Mouse (Mus musculus) liver, embryonic 12.5 days (tissue): ENCODE results near the gene Gm11992. TPM values are rescaled to one million over a fixed set of nuclear protein-coding genes. Genes with fewer than 3 reads are reported as not detected.

Experiments
- ATAC-seq: fragments of 200-750 bp; cut with Nextera tagmentation; 2 replicates; pipeline ENCODE4 v1.8.0; 2017; ENCODE audit warnings: moderate number of reproducible peaks, mild to moderate bottlenecking, moderate library complexity
- H3K27ac ChIP-seq: fragments of 300-500 bp; sonication (generic); 2 replicates; pipeline ENCODE4 v1.5.1; 2016; ENCODE audit warnings: mild to moderate bottlenecking
- H3K27me3 ChIP-seq: fragments of 300-500 bp; sonication (generic); replicated peaks from 2 replicates; pipeline ENCODE4 v1.6.1; 2016; ENCODE audit warnings: mild to moderate bottlenecking, moderate library complexity
- H3K36me3 ChIP-seq: fragments of 300-500 bp; sonication (generic); 2 replicates; pipeline ENCODE4 v1.6.1; 2016; ENCODE audit warnings: mild to moderate bottlenecking, moderate library complexity
- H3K4me1 ChIP-seq: fragments of 300-500 bp; sonication (generic); 2 replicates; pipeline ENCODE4 v1.6.1; 2016
- H3K4me2 ChIP-seq: fragments of 300-500 bp; sonication (generic); 2 replicates; pipeline ENCODE4 v1.6.1; 2016; ENCODE audit warnings: mild to moderate bottlenecking, moderate library complexity
- H3K4me3 ChIP-seq: fragments of 300-500 bp; sonication (generic); 2 replicates; pipeline ENCODE4 v1.5.1; 2016; ENCODE audit warnings: mild to moderate bottlenecking, moderate library complexity
- H3K9ac ChIP-seq: fragments of 300-500 bp; sonication (generic); 2 replicates; pipeline ENCODE4 v1.6.1; 2016; ENCODE audit warnings: mild to moderate bottlenecking, moderate library complexity
- H3K9me3 ChIP-seq: fragments of 300-500 bp; sonication (generic); replicated peaks from 2 replicates; pipeline ENCODE4 v1.6.1; 2016; ENCODE audit warnings: mild to moderate bottlenecking, moderate library complexity
- WGBS: fragments of 180-500 bp; shearing (Covaris S2); methylation state at CpG from one replicate; pipeline ENCODE4 v1.1.7; 2016; ENCODE audit not compliant: insufficient replicate concordance; 5-methylcytosine and 5-hydroxymethylcytosine counted together
- polyA plus RNA-seq: library from polyadenylated mRNA; unstranded; fragments of >200 nt; fragmentation: Nextera tagmentation; extraction: Ambion mirVana; gene quantifications from 2 replicates; pipeline ENCODE4 v1.2.1, GENCODE M21; 2016

Gene Gm11992
- polyA plus RNA-seq, 1 experiment from 2014 or later: 0.23 TPM

- Histone ChIP-seq H3K9me3 (no peaks in the 10 kb centered on the region), H3K27ac (no peak overlapping the region), H3K9ac (no peak overlapping the region), H3K4me2 (peak overlapping the region; percentile 73), H3K27me3 (peaks cover 63% of the 10 kb centered on the region), H3K4me3 (peak overlapping the region; percentile 45), H3K36me3 (no peaks in the 10 kb centered on the region), H3K4me1 (peaks cover 37% of the 10 kb centered on the region)
- ATAC-seq: peak; percentile 64; the same call in 1 of the 2 replicates
- WGBS: 5% methylated on average over 13 of the region's 13 CpGs
Observed at GRCm38 (mm10) chr11:9117358-9118049, 69.1 kb downstream of the Gm11992 start.

- Histone ChIP-seq H3K4me1 (peaks cover 36% of the 10 kb centered on the region), H3K27me3 (peaks cover 63% of the 10 kb centered on the region), H3K36me3 (no peaks in the 10 kb centered on the region), H3K9ac (peak within 1 kb of the TSS; percentile 7; the same call in 1 of the 2 replicates), H3K4me3 (peak within 1 kb of the TSS; percentile 45), H3K4me2 (peak within 1 kb of the TSS; percentile 73), H3K27ac (no peak within 1 kb of the TSS), H3K9me3 (no peaks in the 10 kb centered on the region)
- ATAC-seq: peak; percentile 3; the same call in 1 of the 2 replicates
- 2% methylated on average over 7 of the region's 7 CpGs for WGBS
Observed at GRCm38 (mm10) chr11:9118050-9118420, 69.6 kb downstream of the Gm11992 start, which contains the start of gene Upp1. TSS of gene Upp1 (plus strand) at chr11:9118103.

GRCm38 (mm10) chr11:9118421-9119121 is 70.2 kb downstream of the Gm11992 start:
- H3K9ac ChIP-seq: peak overlapping the region; percentile 7; the same call in 1 of the 2 replicates
- peak overlapping the region; percentile 73 for H3K4me2 ChIP-seq
- no peaks in the 10 kb centered on the region for H3K36me3 ChIP-seq
- no peak overlapping the region for H3K27ac ChIP-seq
- WGBS: under 1% methylated on average over 40 of the region's 40 CpGs
- no peaks in the 10 kb centered on the region for H3K9me3 ChIP-seq
- peak overlapping the region; percentile 45 for H3K4me3 ChIP-seq
- H3K27me3 ChIP-seq: peaks cover 63% of the 10 kb centered on the region
- peaks cover 31% of the 10 kb centered on the region for H3K4me1 ChIP-seq
- peak; percentile 69 for ATAC-seq

Other genes starting within 250 kb of the Gm11992 start
- 0.06 and 0.22 TPM in 2 replicates for gene Pkd1l1, start 75.3 kb upstream of the Gm11992 start, polyA plus RNA-seq
- gene Hus1, start 37.4 kb upstream of the Gm11992 start, polyA plus RNA-seq: 12.8 and 14.4 TPM in 2 replicates
- gene Sun3, start 397 bp downstream of the Gm11992 start, polyA plus RNA-seq: not detected in 2 replicates
- gene Upp1, start 69.5 kb downstream of the Gm11992 start, polyA plus RNA-seq: 2.2 and 3.0 TPM in 2 replicates
- 0.01 and 0.04 TPM in 2 replicates for gene Abca13, start 143.3 kb downstream of the Gm11992 start, polyA plus RNA-seq